18 mouse cellular contexts compared by ENCODE assay signal in genomic region chr6:19163492-19163891, GRCm38 (mm10).
DNase-seq lines count a peak whose midpoint lies in the region; ATAC-seq lines count a peak whose summit lies in the region.
"Had no signal": no experiment of that assay in that cellular context is flagged by ENCODE, and none has a peak within 500 bp of the region (broad histone marks: within the 10 kb centered on the region; RNA-seq: fewer than 3 reads in every experiment).

No protein-coding gene starts in this region.

- ATAC-seq in cerebellum, adult (ENCODE audit: insufficient number of reproducible peaks, low FRiP score, low TSS enrichment): peak; percentile 92
- ATAC-seq: CD4-positive, CD25-positive, alpha-beta regulatory T cell, adult 4 months; forebrain, embryonic 15.5 days; hindbrain, embryonic 16.5 days; inflammation-experienced regulatory T-cells, adult 6 months; intestine, postnatal 0 days had no signal

- no peak for DNase-seq in cerebellum, postnatal 4 days (ENCODE audit: low spot score in 2 of 2)
- DNase-seq in cerebellum, adult 9-10 months: peak; percentile 79
- peak; percentile 33 to 55 for DNase-seq in cerebellum, postnatal 25 days
- no peak for DNase-seq in kidney, adult 9 months
- DNase-seq in layer of hippocampus, adult 18-20 months (ENCODE audit: low spot score in 2 of 2): no peak
- DNase-seq in lung, postnatal 14 days: no peak
- DNase-seq: adrenal gland, postnatal 10 days; B cell, adult 2 months; gastrocnemius, postnatal 36 days; heart, adult 11 months; heart, postnatal 36 days; kidney, adult 8-10 months had no signal

Comparison
In these comparisons a context has a peak if more than half of its experiments do, and no peak if none do; other contexts are left out.
1. DNase-seq: peak in cerebellum, adult 9-10 months (single experiment) and cerebellum, postnatal 25 days (2 of 2); none in cerebellum, postnatal 4 days (0 of 2), kidney, adult 9 months (single experiment), layer of hippocampus, adult 18-20 months (0 of 2) and lung, postnatal 14 days (single experiment).